Mouse (Mus musculus) mesoderm, embryonic 11.5 days (tissue): ENCODE measurements around the gene Mprip.

Experiments used
- DNase-seq: peaks from one replicate; pipeline ENCODE4 v3.0.0-alpha.2; 2012; ENCODE audit warnings: low read depth, low spot score

The Mprip gene

GRCm38 (mm10) chr11:59759626-59760025, 98.5 kb downstream of the Mprip start:
- DNase-seq: no peak

DNA sequence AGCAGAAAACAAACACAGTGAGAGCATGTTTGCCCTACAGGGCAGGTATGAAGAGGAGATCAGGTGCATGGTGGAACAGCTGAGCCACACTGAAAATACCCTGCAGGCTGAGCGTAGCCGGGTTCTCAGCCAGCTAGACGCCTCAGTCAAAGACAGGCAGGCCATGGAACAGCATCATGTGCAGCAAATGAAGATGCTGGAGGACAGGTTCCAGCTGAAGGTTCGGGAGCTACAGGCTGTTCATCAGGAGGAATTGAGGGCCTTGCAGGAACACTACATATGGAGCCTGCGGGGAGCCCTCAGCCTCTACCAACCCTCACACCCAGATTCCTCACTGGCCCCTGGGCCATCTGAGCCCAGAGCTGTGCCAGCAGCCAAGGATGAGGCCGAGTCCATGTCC, 99.7 kb downstream of the Mprip start:
- no peak for DNase-seq

- no peak for DNase-seq
Measured at GRCm38 (mm10) chr11:59769307-59769706, 108.2 kb downstream of the Mprip start.

GRCm38 (mm10) chr11:59769738-59770137, 108.6 kb downstream of the Mprip start:
- DNase-seq: no peak

DNA sequence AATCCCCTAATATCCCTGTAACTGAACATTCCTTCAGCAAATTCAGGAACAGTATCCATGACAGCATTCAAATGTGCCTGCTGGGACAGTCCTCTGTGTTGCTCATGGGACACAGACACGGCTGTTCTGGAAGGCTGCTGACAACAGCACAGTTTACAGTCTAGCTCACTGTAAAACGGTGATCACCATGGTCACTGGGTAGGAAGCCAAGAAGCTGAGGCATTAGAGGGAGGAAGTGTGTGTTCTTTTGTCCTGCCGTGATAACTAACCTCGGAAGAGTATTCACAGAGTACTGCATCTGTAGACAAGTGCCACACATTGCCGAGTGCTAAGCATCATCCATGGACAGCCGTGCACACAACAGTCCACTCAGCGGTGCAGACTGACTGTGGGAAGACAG, 109.6 kb downstream of the Mprip start:
- no peak for DNase-seq

- no peak for DNase-seq
Measured at GRCm38 (mm10) chr11:59772291-59772690, 111.2 kb downstream of the Mprip start.

DNA sequence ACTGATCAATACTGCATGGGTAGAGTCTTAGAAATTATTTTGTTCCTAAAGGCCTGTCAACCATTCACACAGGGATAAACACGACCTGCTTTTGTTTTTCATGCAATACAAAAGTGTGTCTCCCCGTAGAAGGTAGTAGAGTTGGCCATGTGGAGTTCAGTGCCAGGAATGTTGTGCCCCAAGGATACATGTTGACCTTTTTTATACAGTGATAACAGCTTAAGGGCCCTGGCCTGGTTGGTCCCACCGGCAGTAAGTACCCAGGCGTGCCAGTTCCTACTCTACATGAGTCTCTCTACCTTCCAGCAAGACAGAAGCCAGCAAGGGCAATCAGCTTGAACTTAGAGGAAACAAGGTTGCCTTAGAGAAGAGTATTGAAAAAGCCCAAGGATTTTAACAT, 111.8 kb downstream of the Mprip start:
- DNase-seq: no peak

GRCm38 (mm10) chr11:59774522-59774921, 113.4 kb downstream of the Mprip start:
- no peak for DNase-seq

DNA sequence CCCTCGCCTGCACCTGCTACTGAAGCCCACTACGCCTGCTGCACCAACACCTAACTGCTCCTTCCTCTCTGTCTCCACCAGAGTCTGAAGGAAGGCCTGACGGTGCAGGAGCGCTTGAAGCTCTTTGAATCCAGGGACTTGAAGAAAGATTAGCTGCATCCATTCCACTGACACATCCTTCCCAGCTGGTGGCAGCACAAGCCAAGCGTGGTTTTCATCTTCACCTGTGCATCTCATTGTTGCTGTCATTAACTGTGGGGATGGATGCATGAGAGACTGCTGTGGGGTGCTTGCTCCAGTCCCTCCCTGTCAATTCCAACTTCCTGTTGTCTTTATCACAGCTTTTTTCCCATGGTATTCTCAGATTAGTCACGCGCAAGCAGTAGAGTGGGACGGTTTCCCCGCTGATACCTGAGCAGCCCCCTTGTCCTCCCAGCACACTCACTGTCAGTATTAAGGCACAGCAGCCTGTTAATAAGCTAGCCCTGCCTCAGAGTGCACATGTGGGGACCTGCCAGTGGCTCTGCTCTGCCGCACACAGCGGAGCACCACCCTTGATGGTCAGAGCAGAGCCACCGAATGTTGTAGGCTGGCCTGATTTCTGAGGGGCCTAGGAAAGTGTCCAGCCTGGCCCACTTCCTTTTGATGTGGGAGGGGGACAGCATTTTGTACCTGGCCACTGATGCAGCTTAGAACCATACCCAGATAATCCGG, 114.5 kb downstream of the Mprip start:
- no peak for DNase-seq

GRCm38 (mm10) chr11:59777259-59777658, 116.2 kb downstream of the Mprip start:
- no peak for DNase-seq

DNA sequence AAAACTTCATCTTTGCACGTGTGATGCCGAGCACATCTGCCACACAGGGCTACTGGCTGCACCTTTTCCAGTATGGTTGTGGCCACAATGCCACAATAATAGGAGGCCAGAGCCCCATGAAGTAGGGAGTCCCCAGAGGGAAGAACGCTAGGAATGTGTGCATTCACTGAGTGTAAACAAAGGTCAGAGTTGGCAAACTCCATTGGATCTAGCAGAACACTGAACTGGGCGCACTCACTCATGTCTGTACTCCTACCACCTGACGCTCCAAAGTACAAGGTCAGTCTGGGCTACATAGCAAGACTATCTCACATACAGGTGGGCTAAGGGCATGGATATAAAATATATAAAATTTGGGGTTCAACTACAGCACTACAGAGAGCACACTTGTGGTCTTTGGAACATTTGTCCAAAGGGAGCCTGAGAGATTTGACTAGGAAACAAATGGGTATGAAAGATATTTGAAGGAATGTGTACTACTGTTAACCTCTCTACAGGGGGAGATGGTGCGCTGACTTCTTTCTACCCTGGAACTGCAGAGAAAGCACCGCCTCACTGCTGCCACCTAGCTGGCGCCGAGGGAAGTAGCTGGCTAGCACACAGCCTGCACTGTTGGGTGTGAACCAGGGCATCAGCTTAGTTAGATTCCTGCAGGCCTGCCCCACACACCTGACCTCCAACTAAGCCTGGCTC, 117.2 kb downstream of the Mprip start:
- DNase-seq: peak; percentile 82

GRCm38 (mm10) chr11:59778874-59779223, 117.7 kb downstream of the Mprip start:
- no peak for DNase-seq

DNA sequence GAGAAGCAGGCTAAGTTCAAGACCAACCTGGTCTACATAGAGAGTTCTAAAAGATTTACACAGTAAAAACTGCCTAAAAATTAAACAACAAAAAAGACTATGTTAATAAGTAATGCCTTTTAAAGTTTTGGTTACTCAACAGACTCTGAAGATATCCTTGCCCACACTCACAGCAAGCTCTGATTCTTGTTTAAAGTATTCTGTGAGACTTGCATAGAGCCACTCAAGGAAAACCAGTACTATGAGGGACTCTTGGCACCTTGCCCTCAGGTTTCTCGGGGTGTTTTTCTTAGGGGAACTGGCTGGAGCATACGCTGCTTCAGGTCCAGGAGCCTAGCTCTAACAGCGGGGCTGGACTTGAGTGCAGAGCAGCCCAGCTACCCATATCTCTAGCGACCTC, 118.3 kb downstream of the Mprip start:
- DNase-seq: no peak

DNA sequence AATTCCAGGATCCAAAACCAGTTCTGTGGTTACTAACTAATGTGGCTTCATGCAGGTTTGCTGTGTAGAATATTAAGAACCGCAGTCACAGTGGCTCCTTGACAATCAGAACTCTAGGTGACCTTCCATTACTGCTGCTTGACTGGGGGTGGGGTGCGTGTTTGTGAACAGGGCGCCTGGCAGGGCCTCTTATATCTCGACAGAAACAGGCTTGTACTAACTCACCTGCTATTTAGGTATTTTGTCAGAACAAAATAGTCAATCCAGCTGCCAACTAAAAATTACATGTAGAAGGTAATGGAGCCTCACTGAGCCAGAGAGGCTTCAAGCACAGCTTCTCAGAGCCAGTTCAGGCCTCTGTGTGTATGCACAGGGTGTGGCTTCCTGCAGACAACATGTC, 119.1 kb downstream of the Mprip start:
- no peak for DNase-seq

GRCm38 (mm10) chr11:59782091-59782590, 121.0 kb downstream of the Mprip start:
- no peak for DNase-seq

GRCm38 (mm10) chr11:59783591-59783990, 122.5 kb downstream of the Mprip start:
- no peak for DNase-seq

- DNase-seq: no peak
Measured at GRCm38 (mm10) chr11:59786444-59787198, 125.5 kb downstream of the Mprip start.

DNA sequence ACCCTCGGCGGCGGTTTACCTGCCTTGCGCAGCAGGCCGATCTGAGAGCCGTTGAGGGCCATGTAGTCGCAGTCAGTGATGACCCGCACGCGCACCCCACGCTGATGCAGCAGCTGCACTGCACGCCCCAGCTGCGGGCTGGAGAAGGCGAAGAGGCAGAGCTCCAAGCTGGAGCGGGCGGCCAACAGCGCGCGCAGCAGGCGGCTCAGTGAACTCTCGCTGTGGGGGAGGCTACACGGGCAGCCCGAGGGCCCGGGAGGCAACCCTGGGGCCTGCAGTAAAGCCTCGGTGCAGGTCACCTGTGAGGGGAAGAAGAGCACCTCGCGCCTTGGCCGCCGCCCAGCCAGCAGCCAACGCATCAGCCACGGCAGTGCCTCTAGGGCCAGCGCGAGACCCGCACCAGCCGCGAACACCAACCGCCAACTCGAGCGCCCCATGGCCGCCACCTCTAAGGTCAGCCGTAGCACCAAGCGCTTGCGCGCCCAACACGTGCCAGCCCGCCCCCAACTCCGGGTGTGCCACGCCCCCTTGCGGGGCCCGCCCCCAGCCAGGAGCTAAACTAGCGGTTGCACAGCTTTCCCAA, 126.2 kb downstream of the Mprip start, which contains the start of gene Pld6:
Pld6 (minus strand) TSS at position 447 of the 583 bp plus-strand sequence.
- peak; percentile 71 for DNase-seq

DNA sequence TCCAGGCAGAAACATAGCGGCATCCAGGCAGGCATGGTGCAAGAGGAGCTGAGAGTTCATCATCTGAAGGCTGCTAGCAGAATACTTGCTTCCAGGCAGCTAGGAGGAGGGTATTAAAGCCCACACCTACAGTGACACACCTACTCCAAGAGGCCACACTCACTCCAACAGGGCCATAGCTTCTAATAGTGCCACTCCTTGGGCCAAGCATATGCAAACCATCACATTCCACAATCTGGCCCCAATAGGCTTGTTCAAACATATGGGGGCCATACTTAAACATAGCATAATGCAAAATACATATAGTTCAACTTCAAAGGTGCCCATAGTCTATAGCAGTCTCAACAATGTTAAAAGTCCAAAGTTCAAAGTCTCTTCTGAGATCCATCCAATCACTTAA, 128.2 kb downstream of the Mprip start:
- no peak for DNase-seq

GRCm38 (mm10) chr11:59793390-59793789, 132.3 kb downstream of the Mprip start:
- DNase-seq: no peak

GRCm38 (mm10) chr11:59800412-59800811, 139.3 kb downstream of the Mprip start:
- DNase-seq: no peak

DNA sequence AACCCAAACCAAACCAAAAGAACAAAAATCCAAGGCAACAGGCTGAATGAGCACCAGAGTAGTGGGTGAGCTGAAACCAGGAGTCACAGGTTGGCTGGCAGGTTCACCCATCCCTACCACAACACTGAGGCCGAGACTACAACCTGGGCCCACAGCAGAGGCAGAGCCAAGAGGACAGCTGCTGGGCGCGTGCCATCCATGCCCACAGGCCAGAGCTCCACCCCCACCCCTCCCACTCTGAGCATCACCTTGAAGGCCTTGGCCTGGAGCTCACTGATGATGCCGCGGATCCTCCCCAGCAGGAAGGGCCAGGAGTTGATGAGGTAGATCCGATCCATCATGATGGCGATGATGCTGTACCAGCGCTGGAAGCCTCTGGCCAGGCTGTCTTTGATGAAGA, 140.8 kb downstream of the Mprip start:
- no peak for DNase-seq
